Mouse (Mus musculus) intestine, embryonic 14.5 days (tissue): ENCODE data around the gene Pno1. TPM values are rescaled to one million over a fixed set of nuclear protein-coding genes. Genes with fewer than 3 reads are reported as not detected.
"Not testable (repeated sequence)": the region's sequence is repeated elsewhere in the genome, so short reads cannot be mapped to it uniquely, and the experiment has no call there.

Experiments used
- ATAC-seq: fragments of 200-750 bp; cut with Nextera tagmentation; replicated peaks from 2 replicates; pipeline ENCODE4 v1.8.0; 2017; ENCODE audit warnings: low read depth, moderate number of reproducible peaks, moderate TSS enrichment, moderate library complexity; ENCODE audit not compliant: low FRiP score, low TSS enrichment
- DNase-seq: peaks from one replicate; pipeline ENCODE4 v3.0.0-alpha.2; 2018; ENCODE audit warnings: low spot score
- H3K27ac ChIP-seq: fragments of 300-500 bp; sonication (generic); 2 replicates; pipeline ENCODE4 v1.5.1; 2014; ENCODE audit warnings: low read depth, mild to moderate bottlenecking, control low read depth
- H3K27me3 ChIP-seq: fragments of 300-500 bp; sonication (generic); replicated peaks from 2 replicates; pipeline ENCODE4 v1.6.1; 2014; ENCODE audit warnings: low read length, control low read depth; ENCODE audit not compliant: control insufficient read depth, insufficient read depth
- H3K36me3 ChIP-seq: fragments of 300-500 bp; sonication (generic); 2 replicates; pipeline ENCODE4 v1.6.1; 2014; ENCODE audit warnings: low read length, control low read depth; ENCODE audit not compliant: control insufficient read depth, insufficient read depth
- H3K4me1 ChIP-seq: fragments of 300-500 bp; sonication (generic); replicated peaks from 2 replicates; pipeline ENCODE4 v1.6.1; 2014; ENCODE audit warnings: low read length, control low read depth, mixed read lengths; ENCODE audit not compliant: control insufficient read depth, insufficient read depth
- H3K4me2 ChIP-seq: fragments of 300-500 bp; sonication (generic); 2 replicates; pipeline ENCODE4 v1.6.1; 2014; ENCODE audit warnings: low read length
- H3K4me3 ChIP-seq: fragments of 300-500 bp; sonication (generic); 2 replicates; pipeline ENCODE4 v1.5.1; 2014; ENCODE audit warnings: low read depth, low read length, control low read depth, mixed read lengths
- H3K9ac ChIP-seq: fragments of 300-500 bp; sonication (generic); 2 replicates; pipeline ENCODE4 v1.6.1; 2014; ENCODE audit warnings: mild to moderate bottlenecking, low read length
- H3K9me3 ChIP-seq: fragments of 300-500 bp; sonication (generic); 2 replicates; pipeline ENCODE4 v1.6.1; 2016; ENCODE audit warnings: low read length, control low read depth; ENCODE audit not compliant: control insufficient read depth
- WGBS: fragments of 180-500 bp; shearing (Covaris S2); extraction: QIAGEN DNeasy Blood & Tissue Kit; methylation state at CpG from one replicate; pipeline ENCODE4 v1.1.7; 2014; 5-methylcytosine and 5-hydroxymethylcytosine counted together
- polyA plus RNA-seq: library from polyadenylated mRNA; unstranded; fragments of >200 nt; fragmentation: Nextera tagmentation; extraction: Ambion mirVana; gene quantifications from 2 replicates; pipeline ENCODE4 v1.2.1, GENCODE M21; 2014

The Pno1 gene
- polyA plus RNA-seq: 86.2 and 89.4 TPM in 2 replicates

- Histone ChIP-seq H3K9me3 (no peaks in the 10 kb centered on the region), H3K4me2 (peak within 1 kb of the TSS; percentile 89), H3K27me3 (no peaks in the 10 kb centered on the region), H3K27ac (peak within 1 kb of the TSS; percentile 90), H3K4me3 (peak within 1 kb of the TSS; percentile 96), H3K36me3 (peaks cover 28% of the 10 kb centered on the region), H3K4me1 (peaks cover 20% of the 10 kb centered on the region), H3K9ac (peak within 1 kb of the TSS; percentile 90)
- WGBS: under 1% methylated on average over 65 of the region's 65 CpGs
- peak; percentile 98 for DNase-seq
- ATAC-seq: peak; percentile 98
These were observed at the start of gene Pno1 for GRCm38 (mm10) chr11:17211258-17212140. Pno1 (minus strand) TSS chr11:17211568.

DNA sequence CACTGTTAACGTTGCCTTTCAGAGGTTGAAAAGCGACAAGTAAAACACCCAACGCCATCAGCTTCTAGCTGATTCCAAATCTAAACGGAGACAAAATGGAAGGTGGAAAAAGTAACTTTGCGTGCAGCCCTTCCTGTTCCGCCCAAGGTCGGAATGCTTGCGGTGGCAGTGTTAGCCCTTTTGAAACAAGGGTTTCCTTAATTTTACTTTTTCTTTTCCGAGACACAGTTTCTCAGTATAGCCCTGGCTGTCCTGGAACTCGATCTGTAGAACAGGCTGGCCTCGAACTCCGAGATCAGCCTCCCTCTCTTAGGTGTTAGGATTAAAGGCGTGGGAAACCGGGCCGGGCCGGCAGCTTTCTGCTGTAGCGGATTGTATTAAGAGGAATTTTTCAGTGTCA is 46.5 kb upstream of the Pno1 start:
- H3K27me3 ChIP-seq: no peaks in the 10 kb centered on the region
- H3K36me3 ChIP-seq: no peaks in the 10 kb centered on the region
- H3K9ac ChIP-seq: peak overlapping the region; percentile 97
- WGBS: 1% methylated on average over 17 of the region's 17 CpGs
- H3K27ac ChIP-seq: peak overlapping the region; percentile 93
- H3K4me2 ChIP-seq: peak overlapping the region; percentile 60
- no peaks in the 10 kb centered on the region for H3K9me3 ChIP-seq
- peaks cover 8% of the 10 kb centered on the region; the same call in 1 of the 2 replicates for H3K4me1 ChIP-seq
- ATAC-seq: peak; percentile 32; the same call in 1 of the 2 replicates
- H3K4me3 ChIP-seq: peak overlapping the region; percentile 99
- no peak for DNase-seq

DNA sequence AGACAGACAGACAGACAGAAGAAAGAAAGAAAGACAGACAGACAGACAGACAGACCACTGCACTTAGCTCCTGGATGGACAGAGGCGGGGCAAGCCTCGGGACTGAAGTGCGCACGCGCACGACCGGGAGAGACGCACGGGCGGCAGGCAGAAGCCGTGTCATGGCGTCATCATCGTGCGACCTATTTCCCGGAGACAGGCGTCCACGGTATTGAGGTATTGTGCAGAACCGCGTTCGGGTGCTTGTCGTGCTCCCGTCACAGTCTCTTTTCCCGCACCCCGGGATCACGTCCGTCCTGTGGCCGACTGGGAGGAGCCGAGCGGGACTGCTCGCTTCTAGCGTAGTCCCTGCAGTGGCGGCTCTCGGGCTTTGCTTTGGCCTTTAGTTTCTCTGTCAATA is 46.1 kb upstream of the Pno1 start, which contains the start of gene C1d:
Gene C1d (plus strand): TSS at position 137 of the 400 bp plus-strand sequence.
- H3K4me2 ChIP-seq: peak within 1 kb of the TSS; percentile 60
- H3K4me3 ChIP-seq: peak within 1 kb of the TSS; percentile 99
- WGBS: 1% methylated on average over 33 of the region's 33 CpGs
- H3K36me3 ChIP-seq: no peaks in the 10 kb centered on the region
- ATAC-seq (peak; percentile 86), DNase-seq (peak; percentile 97)
- H3K27me3 ChIP-seq: no peaks in the 10 kb centered on the region
- peaks cover 8% of the 10 kb centered on the region; the same call in 1 of the 2 replicates for H3K4me1 ChIP-seq
- H3K27ac ChIP-seq: peak within 1 kb of the TSS; percentile 93
- peak within 1 kb of the TSS; percentile 97 for H3K9ac ChIP-seq
- H3K9me3 ChIP-seq: no peaks in the 10 kb centered on the region

GRCm38 (mm10) chr11:17256813-17257365 is 45.5 kb upstream of the Pno1 start:
- Histone ChIP-seq H3K36me3 (no peaks in the 10 kb centered on the region), H3K27ac (no peak overlapping the region), H3K4me1 (peaks cover 8% of the 10 kb centered on the region; the same call in 1 of the 2 replicates), H3K9ac (peak overlapping the region; percentile 97), H3K4me2 (peak overlapping the region; percentile 60), H3K27me3 (no peaks in the 10 kb centered on the region), H3K4me3 (peak overlapping the region; percentile 99), H3K9me3 (no peaks in the 10 kb centered on the region)
- 59% methylated on average over 8 of the region's 8 CpGs for WGBS
- ATAC-seq: peak; percentile 67
- no peak for DNase-seq

DNA sequence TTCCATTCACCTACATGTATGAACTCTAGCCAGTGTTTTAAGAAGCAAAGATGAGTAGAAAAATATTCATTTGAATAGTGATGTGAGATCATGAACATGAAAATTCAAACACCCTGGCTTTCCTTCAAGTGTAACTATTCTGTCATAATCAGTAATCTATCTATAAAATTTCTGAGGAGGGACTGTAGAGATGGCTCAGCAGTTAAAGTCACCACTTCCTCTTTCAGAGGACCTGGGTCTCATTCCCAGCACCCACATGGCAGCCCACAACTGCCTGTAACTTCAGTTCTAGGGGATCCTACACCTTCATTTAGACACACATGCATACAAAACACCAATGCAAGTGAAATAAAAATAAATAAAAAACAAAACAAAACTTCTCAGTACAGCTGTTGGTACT is 37.3 kb upstream of the Pno1 start:
- Histone ChIP-seq H3K9me3 (no peaks in the 10 kb centered on the region), H3K27ac (no peak overlapping the region), H3K36me3 (no peaks in the 10 kb centered on the region), H3K4me2 (no peak overlapping the region), H3K4me3 (no peak overlapping the region), H3K27me3 (no peaks in the 10 kb centered on the region), H3K4me1 (no peaks in the 10 kb centered on the region), H3K9ac (no peak overlapping the region)
- no peak for DNase-seq
- no peak for ATAC-seq

DNA sequence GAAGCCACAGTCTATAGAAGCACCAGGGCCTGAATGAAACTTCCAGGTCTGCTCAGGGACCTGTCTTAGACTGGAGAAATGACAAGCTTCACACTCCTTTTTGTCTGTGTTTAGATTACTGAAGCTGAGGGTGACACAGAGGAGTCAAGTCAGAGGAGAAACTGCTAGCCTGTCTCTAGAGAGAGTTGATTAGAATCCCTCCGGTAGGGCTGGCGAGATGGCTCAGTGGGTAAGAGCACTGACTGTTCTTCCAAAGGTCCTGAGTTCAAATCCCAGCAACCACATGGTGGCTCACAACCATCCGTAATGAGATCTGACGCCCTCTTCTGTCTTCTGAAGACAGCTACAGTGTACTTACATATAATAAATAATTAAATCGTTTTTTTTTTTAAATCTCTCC is 27.2 kb upstream of the Pno1 start:
- not testable (repeated sequence) for H3K4me2 ChIP-seq, H3K9ac ChIP-seq, H3K27me3 ChIP-seq, H3K4me1 ChIP-seq, H3K27ac ChIP-seq, H3K4me3 ChIP-seq, H3K9me3 ChIP-seq, ATAC-seq, DNase-seq, H3K36me3 ChIP-seq
- 92% methylated on average over 5 of the region's 5 CpGs for WGBS

- H3K36me3 ChIP-seq: peaks cover 26% of the 10 kb centered on the region
- H3K4me1 ChIP-seq: no peaks in the 10 kb centered on the region
- no peaks in the 10 kb centered on the region for H3K9me3 ChIP-seq
- 76% methylated on average over 5 of the region's 5 CpGs for WGBS
- H3K27ac ChIP-seq: no peak overlapping the region
- ATAC-seq (no peak), DNase-seq (no peak)
- H3K9ac ChIP-seq: no peak overlapping the region
- H3K4me2 ChIP-seq: no peak overlapping the region
- no peak overlapping the region for H3K4me3 ChIP-seq
- no peaks in the 10 kb centered on the region for H3K27me3 ChIP-seq
These were observed 25.2 kb upstream of the Pno1 start for GRCm38 (mm10) chr11:17236449-17237037.

- WGBS: 50% methylated on average over 5 of the region's 5 CpGs
- Histone ChIP-seq H3K4me1 (no peaks in the 10 kb centered on the region), H3K36me3 (peaks cover 50% of the 10 kb centered on the region), H3K27me3 (no peaks in the 10 kb centered on the region), H3K4me2 (no peak overlapping the region), H3K9me3 (no peaks in the 10 kb centered on the region), H3K4me3 (no peak overlapping the region), H3K9ac (no peak overlapping the region), H3K27ac (no peak overlapping the region)
- DNase-seq (no peak), ATAC-seq (no peak)
These were observed 21.4 kb upstream of the Pno1 start for GRCm38 (mm10) chr11:17232792-17233191.
